ENCODE assay signal across 10 mouse cellular contexts in genomic region chr10:25313856-25314584, GRCm38 (mm10). TPM values are rescaled to one million over a fixed set of nuclear protein-coding genes. Genes with fewer than 3 reads are reported as not detected.
DNase-seq lines count a peak whose midpoint lies in the region; ATAC-seq lines count a peak whose summit lies in the region.
"Had no signal": no experiment of that assay in that cellular context is flagged by ENCODE, and none has a peak within 500 bp of the region (broad histone marks: within the 10 kb centered on the region; RNA-seq: fewer than 3 reads in every experiment).

No protein-coding gene starts in this region.

- no peaks in the 10 kb centered on the region for H3K9me3 ChIP-seq in forebrain, embryonic 13.5 days (replicated peaks)
- no peaks in the 10 kb centered on the region for H3K9me3 ChIP-seq in forebrain, embryonic 14.5 days (replicated peaks; ENCODE audit: control insufficient read depth, low read length)
- no peaks in the 10 kb centered on the region for H3K9me3 ChIP-seq in limb, embryonic 13.5 days

- no peak for DNase-seq in forebrain, embryonic 14.5 days (ENCODE audit: low spot score)
- peak; percentile 18 for DNase-seq in retina, embryonic 14.5 days (ENCODE audit: low spot score)
- DNase-seq in retina, postnatal 1 day: no peak
- no peak for DNase-seq in spleen, adult 12 weeks (ENCODE audit: low spot score)
- DNase-seq in thymus, postnatal 10 days (ENCODE audit: low spot score in 2 of 2): no peak
- no peak for DNase-seq in right cerebral cortex, adult 2 months (ENCODE audit: low spot score in 2 of 2)
- DNase-seq: adrenal gland, postnatal 14 days; kidney, postnatal 4 days had no signal

- 9% methylated on average over 17 of the region's 17 CpGs for WGBS in forebrain, embryonic 13.5 days
- WGBS in forebrain, embryonic 14.5 days: 8% methylated on average over 17 of the region's 17 CpGs
- 2% methylated on average over 17 of the region's 17 CpGs for WGBS in limb, embryonic 13.5 days

- H3K4me1 ChIP-seq in forebrain, embryonic 13.5 days: peaks cover 22% of the 10 kb centered on the region
- H3K4me1 ChIP-seq in forebrain, embryonic 14.5 days (ENCODE audit: control insufficient read depth, insufficient read depth, low read length): peaks cover 8% of the 10 kb centered on the region
- H3K4me1 ChIP-seq in limb, embryonic 13.5 days: peaks cover 24% of the 10 kb centered on the region

- peak overlapping the region; percentile 4; the same call in 1 of the 2 replicates for H3K4me2 ChIP-seq in forebrain, embryonic 13.5 days
- H3K4me2 ChIP-seq in forebrain, embryonic 14.5 days (ENCODE audit: low read length): no peak overlapping the region
- H3K4me2 ChIP-seq in limb, embryonic 13.5 days (replicated peaks): peak overlapping the region; percentile 50

- H3K27me3 ChIP-seq in forebrain, embryonic 13.5 days: no peaks in the 10 kb centered on the region
- H3K27me3 ChIP-seq in forebrain, embryonic 14.5 days (replicated peaks; ENCODE audit: control insufficient read depth, insufficient read depth, low read length): no peaks in the 10 kb centered on the region
- no peaks in the 10 kb centered on the region for H3K27me3 ChIP-seq in limb, embryonic 13.5 days

- no peak overlapping the region for H3K4me3 ChIP-seq in forebrain, embryonic 13.5 days
- no peak overlapping the region for H3K4me3 ChIP-seq in forebrain, embryonic 14.5 days (ENCODE audit: low read depth, low read length)
- no peak overlapping the region for H3K4me3 ChIP-seq in limb, embryonic 13.5 days

- H3K9ac ChIP-seq in forebrain, embryonic 13.5 days: no peak overlapping the region
- no peak overlapping the region for H3K9ac ChIP-seq in forebrain, embryonic 14.5 days (ENCODE audit: low read length)
- no peak overlapping the region for H3K9ac ChIP-seq in limb, embryonic 13.5 days

- no peaks in the 10 kb centered on the region for H3K36me3 ChIP-seq in forebrain, embryonic 13.5 days (ENCODE audit: poor library complexity, severe bottlenecking)
- H3K36me3 ChIP-seq in forebrain, embryonic 14.5 days (ENCODE audit: control insufficient read depth, insufficient read depth, low read length): no peaks in the 10 kb centered on the region
- H3K36me3 ChIP-seq in limb, embryonic 13.5 days: no peaks in the 10 kb centered on the region

- ATAC-seq in forebrain, embryonic 13.5 days: no peak
- ATAC-seq in forebrain, embryonic 14.5 days: no peak
- peak; percentile 79 for ATAC-seq in limb, embryonic 13.5 days (ENCODE audit: low FRiP score, low read depth)

- no peak overlapping the region for H3K27ac ChIP-seq in forebrain, embryonic 13.5 days
- no peak overlapping the region for H3K27ac ChIP-seq in forebrain, embryonic 14.5 days (ENCODE audit: low read depth, low read length)
- H3K27ac ChIP-seq in limb, embryonic 13.5 days: no peak overlapping the region

RNA-seq across cellular contexts. Expression of gene Akap7, which starts 6.3 kb away (rescaled TPM):
- 14.5 and 16.2 TPM in 2 replicates for polyA plus RNA-seq in forebrain, embryonic 13.5 days (2015; fragmentation: Nextera tagmentation; extraction: Ambion mirVana)
- polyA plus RNA-seq in forebrain, embryonic 14.5 days (2014; fragmentation: Nextera tagmentation; extraction: Ambion mirVana): 20.3 and 28.0 TPM in 2 replicates
- polyA plus RNA-seq in limb, embryonic 13.5 days (2015; fragmentation: Nextera tagmentation; extraction: Ambion mirVana): 19.6 and 21.6 TPM in 2 replicates

RNA-seq across cellular contexts. Expression of gene Epb41l2, which starts 45.6 kb away (rescaled TPM):
- 22.7 and 24.1 TPM in 2 replicates for polyA plus RNA-seq in forebrain, embryonic 13.5 days (2015; fragmentation: Nextera tagmentation; extraction: Ambion mirVana)
- polyA plus RNA-seq in forebrain, embryonic 14.5 days (2014; fragmentation: Nextera tagmentation; extraction: Ambion mirVana): 17.2 and 20.6 TPM in 2 replicates
- 89.5 and 93.2 TPM in 2 replicates for polyA plus RNA-seq in limb, embryonic 13.5 days (2015; fragmentation: Nextera tagmentation; extraction: Ambion mirVana)
